23 mouse cellular contexts compared by ENCODE assay signal in genomic region chr13:54690151-54690740, GRCm38 (mm10). TPM values are rescaled to one million over a fixed set of nuclear protein-coding genes. Genes with fewer than 3 reads are reported as not detected.
A peak's percentile ranks its signal among the peaks of the same experiment; 100 is the strongest.
DNase-seq lines count a peak whose midpoint lies in the region; ATAC-seq and TF ChIP-seq lines count a peak whose summit lies in the region.
"Had no signal": no experiment of that assay in that cellular context is flagged by ENCODE, and none has a peak within 500 bp of the region (broad histone marks: within the 10 kb centered on the region; RNA-seq: fewer than 3 reads in every experiment).

No protein-coding gene starts in this region.

- no peak overlapping the region; the same call in 1 of the 2 replicates for H3K4me3 ChIP-seq in forebrain, embryonic 13.5 days
- no peak overlapping the region for H3K4me3 ChIP-seq in forebrain, embryonic 14.5 days (ENCODE audit: low read depth, low read length)
- H3K4me3 ChIP-seq in intestine, postnatal 0 days (ENCODE audit: low read depth, low read length), result no peak overlapping the region
- H3K4me3 ChIP-seq in intestine, embryonic 15.5 days (replicated peaks), result no peak overlapping the region
- H3K4me3 ChIP-seq in neural tube, embryonic 12.5 days, result no peak overlapping the region
- no peak overlapping the region for H3K4me3 ChIP-seq in neural tube, embryonic 15.5 days (replicated peaks)
- H3K4me3 ChIP-seq: hindbrain, embryonic 15.5 days; limb, embryonic 13.5 days; stomach, embryonic 15.5 days had no signal

- no peak for ATAC-seq in forebrain, embryonic 13.5 days
- ATAC-seq in forebrain, embryonic 14.5 days, result no peak
- ATAC-seq in intestine, postnatal 0 days, result no peak
- no peak for ATAC-seq in intestine, embryonic 15.5 days
- no peak for ATAC-seq in neural tube, embryonic 12.5 days (ENCODE audit: low FRiP score, low read depth)
- no peak for ATAC-seq in neural tube, embryonic 15.5 days (ENCODE audit: low FRiP score)
- ATAC-seq: activated CD4-positive, CD25-positive, alpha-beta regulatory T cell, adult 4 months had no signal

- H3K4me1 ChIP-seq in forebrain, embryonic 13.5 days, result peaks cover 56% of the 10 kb centered on the region
- peaks cover 26% of the 10 kb centered on the region for H3K4me1 ChIP-seq in forebrain, embryonic 14.5 days (ENCODE audit: control insufficient read depth, insufficient read depth, low read length)
- H3K4me1 ChIP-seq in intestine, postnatal 0 days (replicated peaks; ENCODE audit: control insufficient read depth, insufficient read depth, low read length), result peaks cover 12% of the 10 kb centered on the region
- H3K4me1 ChIP-seq in intestine, embryonic 15.5 days (replicated peaks), result peaks cover 37% of the 10 kb centered on the region
- H3K4me1 ChIP-seq in neural tube, embryonic 12.5 days, result peaks cover 39% of the 10 kb centered on the region
- peaks cover 60% of the 10 kb centered on the region for H3K4me1 ChIP-seq in neural tube, embryonic 15.5 days

- H3K27ac ChIP-seq in forebrain, embryonic 13.5 days, result no peak overlapping the region
- H3K27ac ChIP-seq in forebrain, embryonic 14.5 days (ENCODE audit: low read depth, low read length), result no peak overlapping the region
- H3K27ac ChIP-seq in intestine, postnatal 0 days (ENCODE audit: low read depth, low read length), result no peak overlapping the region
- no peak overlapping the region for H3K27ac ChIP-seq in intestine, embryonic 15.5 days
- no peak overlapping the region for H3K27ac ChIP-seq in neural tube, embryonic 12.5 days
- no peak overlapping the region for H3K27ac ChIP-seq in neural tube, embryonic 15.5 days (replicated peaks)
- H3K27ac ChIP-seq: hindbrain, embryonic 15.5 days; limb, embryonic 13.5 days; stomach, embryonic 15.5 days had no signal

- H3K9ac ChIP-seq in forebrain, embryonic 13.5 days, result peak overlapping the region; percentile 16; the same call in 1 of the 2 replicates
- no peak overlapping the region for H3K9ac ChIP-seq in forebrain, embryonic 14.5 days (ENCODE audit: low read length)
- H3K9ac ChIP-seq in intestine, postnatal 0 days (ENCODE audit: low read depth, low read length), result no peak overlapping the region
- no peak overlapping the region for H3K9ac ChIP-seq in intestine, embryonic 15.5 days
- H3K9ac ChIP-seq in neural tube, embryonic 12.5 days, result 0 out of 2 replicates have a peak overlapping the region, but pooled peaks have one; percentile 6
- H3K9ac ChIP-seq in neural tube, embryonic 15.5 days (replicated peaks), result no peak overlapping the region
- H3K9ac ChIP-seq: hindbrain, embryonic 15.5 days; stomach, embryonic 15.5 days had no signal

- WGBS in forebrain, embryonic 13.5 days, result 94% methylated on average over 8 of the region's 8 CpGs
- WGBS in forebrain, embryonic 14.5 days, result 89% methylated on average over 8 of the region's 8 CpGs
- WGBS in intestine, postnatal 0 days, result 89% methylated on average over 8 of the region's 8 CpGs
- 89% methylated on average over 8 of the region's 8 CpGs for WGBS in intestine, embryonic 15.5 days
- 90% methylated on average over 8 of the region's 8 CpGs for WGBS in neural tube, embryonic 12.5 days
- 92% methylated on average over 8 of the region's 8 CpGs for WGBS in neural tube, embryonic 15.5 days

- H3K9me3 ChIP-seq in forebrain, embryonic 13.5 days (replicated peaks), result no peaks in the 10 kb centered on the region
- H3K9me3 ChIP-seq in forebrain, embryonic 14.5 days (replicated peaks; ENCODE audit: control insufficient read depth, low read length), result no peaks in the 10 kb centered on the region
- H3K9me3 ChIP-seq in intestine, postnatal 0 days (ENCODE audit: control insufficient read depth), result no peaks in the 10 kb centered on the region
- no peaks in the 10 kb centered on the region for H3K9me3 ChIP-seq in intestine, embryonic 15.5 days
- H3K9me3 ChIP-seq in neural tube, embryonic 12.5 days, result no peaks in the 10 kb centered on the region
- no peaks in the 10 kb centered on the region for H3K9me3 ChIP-seq in neural tube, embryonic 15.5 days (replicated peaks)
- H3K9me3 ChIP-seq: G1E; hindbrain, embryonic 15.5 days; limb, embryonic 13.5 days; stomach, embryonic 15.5 days had no signal

- H3K27me3 ChIP-seq in forebrain, embryonic 13.5 days, result no peaks in the 10 kb centered on the region
- H3K27me3 ChIP-seq in forebrain, embryonic 14.5 days (replicated peaks; ENCODE audit: control insufficient read depth, insufficient read depth, low read length), result no peaks in the 10 kb centered on the region
- no peaks in the 10 kb centered on the region for H3K27me3 ChIP-seq in intestine, postnatal 0 days (replicated peaks; ENCODE audit: control insufficient read depth, insufficient read depth, low read length)
- H3K27me3 ChIP-seq in intestine, embryonic 15.5 days (replicated peaks), result no peaks in the 10 kb centered on the region
- no peaks in the 10 kb centered on the region for H3K27me3 ChIP-seq in neural tube, embryonic 12.5 days (replicated peaks)
- H3K27me3 ChIP-seq in neural tube, embryonic 15.5 days (replicated peaks), result no peaks in the 10 kb centered on the region
- H3K27me3 ChIP-seq: hindbrain, embryonic 15.5 days; limb, embryonic 13.5 days; stomach, embryonic 15.5 days had no signal

- no peak overlapping the region for H3K4me2 ChIP-seq in forebrain, embryonic 13.5 days
- no peak overlapping the region for H3K4me2 ChIP-seq in forebrain, embryonic 14.5 days (ENCODE audit: low read length)
- no peak overlapping the region for H3K4me2 ChIP-seq in intestine, postnatal 0 days (replicated peaks; ENCODE audit: low read depth)
- H3K4me2 ChIP-seq in intestine, embryonic 15.5 days (replicated peaks), result no peak overlapping the region
- no peak overlapping the region for H3K4me2 ChIP-seq in neural tube, embryonic 12.5 days (replicated peaks)
- no peak overlapping the region for H3K4me2 ChIP-seq in neural tube, embryonic 15.5 days
- H3K4me2 ChIP-seq: hindbrain, embryonic 15.5 days; limb, embryonic 13.5 days; stomach, embryonic 15.5 days had no signal

- no peaks in the 10 kb centered on the region for H3K36me3 ChIP-seq in forebrain, embryonic 13.5 days (ENCODE audit: poor library complexity, severe bottlenecking)
- peaks cover 2% of the 10 kb centered on the region; the same call in 1 of the 2 replicates for H3K36me3 ChIP-seq in forebrain, embryonic 14.5 days (ENCODE audit: control insufficient read depth, insufficient read depth, low read length)
- H3K36me3 ChIP-seq in intestine, postnatal 0 days (ENCODE audit: control insufficient read depth, insufficient read depth), result no peaks in the 10 kb centered on the region
- no peaks in the 10 kb centered on the region for H3K36me3 ChIP-seq in intestine, embryonic 15.5 days
- no peaks in the 10 kb centered on the region for H3K36me3 ChIP-seq in neural tube, embryonic 12.5 days
- H3K36me3 ChIP-seq in neural tube, embryonic 15.5 days, result no peaks in the 10 kb centered on the region
- H3K36me3 ChIP-seq: hindbrain, embryonic 15.5 days; limb, embryonic 13.5 days; stomach, embryonic 15.5 days had no signal

- 0 out of 2 replicates have a peak, but pooled peaks have one; percentile 9 for TF ChIP-seq CTCF in intestine, postnatal 0 days (IDR thresholded peaks at IDR 0.05; ENCODE audit: low read depth)

- peak; percentile 14 to 31 for DNase-seq in adrenal gland, adult (ENCODE audit: inconsistent age in 2 of 2, low spot score in 1 of 2)
- DNase-seq in adrenal gland, postnatal 14 days, result no peak
- DNase-seq in forebrain, embryonic 14.5 days (ENCODE audit: low spot score), result no peak
- DNase-seq: adrenal gland, postnatal 25 days; cerebellum, adult 11 months; heart, postnatal 14 days; kidney, adult 11 months; lung, adult 2 months; midbrain, embryonic 14.5 days; retina, postnatal 1 day had no signal

RNA-seq across cellular contexts. Expression of gene Rnf44, which starts 3.5 kb away (rescaled TPM):
- 112 and 118 TPM in 2 replicates for total RNA-seq in adrenal gland, postnatal 14 days (2021)
- 98.6 and 98.8 TPM in 2 replicates for polyA plus RNA-seq in forebrain, embryonic 13.5 days (2015; fragmentation: Nextera tagmentation; extraction: Ambion mirVana)
- polyA plus RNA-seq in forebrain, embryonic 14.5 days (2014; fragmentation: Nextera tagmentation; extraction: Ambion mirVana), result 73.5 and 86.4 TPM in 2 replicates
- polyA plus RNA-seq in intestine, postnatal 0 days (2015; fragmentation: Nextera tagmentation; extraction: Ambion mirVana), result 73.0 and 75.1 TPM in 2 replicates
- polyA plus RNA-seq in intestine, embryonic 15.5 days (2015; fragmentation: Nextera tagmentation; extraction: Ambion mirVana), result 77.9 and 78.3 TPM in 2 replicates
- 105 and 116 TPM in 2 replicates for polyA plus RNA-seq in neural tube, embryonic 12.5 days (2016; fragmentation: Nextera tagmentation; extraction: Ambion mirVana)
- polyA plus RNA-seq in neural tube, embryonic 15.5 days (2015; fragmentation: Nextera tagmentation; extraction: Ambion mirVana), result 73.5 and 76.3 TPM in 2 replicates

RNA-seq across cellular contexts. Expression of gene Cdhr2, which starts 11.0 kb away (rescaled TPM):
- 0.22 TPM in 1 of 2 replicates, not detected in the other for total RNA-seq in adrenal gland, postnatal 14 days (2021)
- 0.05 TPM in 1 of 2 replicates, not detected in the other for polyA plus RNA-seq in forebrain, embryonic 13.5 days (2015; fragmentation: Nextera tagmentation; extraction: Ambion mirVana)
- 0.05 and 0.14 TPM in 2 replicates for polyA plus RNA-seq in forebrain, embryonic 14.5 days (2014; fragmentation: Nextera tagmentation; extraction: Ambion mirVana)
- 267 and 292 TPM in 2 replicates for polyA plus RNA-seq in intestine, postnatal 0 days (2015; fragmentation: Nextera tagmentation; extraction: Ambion mirVana)
- 32.2 and 37.2 TPM in 2 replicates for polyA plus RNA-seq in intestine, embryonic 15.5 days (2015; fragmentation: Nextera tagmentation; extraction: Ambion mirVana)
- polyA plus RNA-seq in neural tube, embryonic 12.5 days (2016; fragmentation: Nextera tagmentation; extraction: Ambion mirVana), result 0.09 and 0.15 TPM in 2 replicates
- 0.22 and 1.4 TPM in 2 replicates for polyA plus RNA-seq in neural tube, embryonic 15.5 days (2015; fragmentation: Nextera tagmentation; extraction: Ambion mirVana)
- total RNA-seq: adrenal gland, postnatal 25 days; G1E; gastrocnemius, adult 8-10 months; granulocyte monocyte progenitor cell, adult 5-6 weeks; heart, postnatal 14 days had no signal
- polyA plus RNA-seq: embryonic facial prominence, embryonic 11.5 days; G1E had no signal

RNA-seq across cellular contexts. Expression of gene Gprin1, which starts 59.4 kb away (rescaled TPM):
- 3.5 and 5.1 TPM in 2 replicates for total RNA-seq in adrenal gland, postnatal 14 days (2021)
- 3.5 TPM in 2 replicates for polyA plus RNA-seq in forebrain, embryonic 13.5 days (2015; fragmentation: Nextera tagmentation; extraction: Ambion mirVana)
- polyA plus RNA-seq in forebrain, embryonic 14.5 days (2014; fragmentation: Nextera tagmentation; extraction: Ambion mirVana), result 16.8 and 17.4 TPM in 2 replicates
- 0.50 and 0.59 TPM in 2 replicates for polyA plus RNA-seq in intestine, postnatal 0 days (2015; fragmentation: Nextera tagmentation; extraction: Ambion mirVana)
- polyA plus RNA-seq in intestine, embryonic 15.5 days (2015; fragmentation: Nextera tagmentation; extraction: Ambion mirVana), result 0.53 and 0.82 TPM in 2 replicates
- 29.5 and 37.6 TPM in 2 replicates for polyA plus RNA-seq in neural tube, embryonic 12.5 days (2016; fragmentation: Nextera tagmentation; extraction: Ambion mirVana)
- 10.3 and 21.6 TPM in 2 replicates for polyA plus RNA-seq in neural tube, embryonic 15.5 days (2015; fragmentation: Nextera tagmentation; extraction: Ambion mirVana)
- total RNA-seq: granulocyte monocyte progenitor cell, adult 5-6 weeks; heart, postnatal 14 days had no signal
- polyA plus RNA-seq: activated CD4-positive, CD25-positive, alpha-beta regulatory T cell, adult 4 months; G1E had no signal

Comparison
In these comparisons a context has a peak if more than half of its experiments do, and no peak if none do; other contexts are left out.
1. DNase-seq: peak in adrenal gland, adult (2 of 2); none in adrenal gland, postnatal 14 days (single experiment) and forebrain, embryonic 14.5 days (single experiment).
2. H3K9ac ChIP-seq: peak in forebrain, embryonic 13.5 days (single experiment) and neural tube, embryonic 12.5 days (single experiment); none in forebrain, embryonic 14.5 days (single experiment), intestine, postnatal 0 days (single experiment), intestine, embryonic 15.5 days (single experiment) and neural tube, embryonic 15.5 days (single experiment).
3. RNA of gene Cdhr2, which starts 11.0 kb away (polyA plus RNA-seq): 267 to 292 TPM in intestine, postnatal 0 days and 32.2 to 37.2 TPM in intestine, embryonic 15.5 days; 0.22 to 1.4 TPM in neural tube, embryonic 15.5 days, 0.09 to 0.15 TPM in neural tube, embryonic 12.5 days, 0.05 TPM in forebrain, embryonic 13.5 days and 0.05 to 0.14 TPM in forebrain, embryonic 14.5 days; every median in the first group is over 10 times any median in the second.